Mouse (Mus musculus): ENCODE data around the gene Cdk4. TPM values are rescaled to one million over a fixed set of nuclear protein-coding genes. Genes with fewer than 3 reads are reported as not detected.
"Not testable (repeated sequence)": the region's sequence is repeated elsewhere in the genome, so short reads cannot be mapped to it uniquely, and the experiment has no call there.

The Cdk4 gene
- polyA plus RNA-seq, 1 experiment from 2014 or later, result 1,113 TPM

GRCm38 (mm10) chr10:127061085-127061484 lies 2.2 kb upstream of the Cdk4 start:
- DNase-seq (ENCODE audit: low spot score) (no peak), ATAC-seq (replicated peaks; ENCODE audit: low FRiP score, low read depth) (no peak)
- Histone ChIP-seq H3K9ac (ENCODE audit: low read depth, low read length) (no peak overlapping the region), H3K4me3 (replicated peaks; ENCODE audit: low read depth, low read length) (no peak overlapping the region), H3K9me3 (replicated peaks; ENCODE audit: low read length) (no peaks in the 10 kb centered on the region), H3K27ac (no peak overlapping the region), H3K4me1 (replicated peaks; ENCODE audit: insufficient read depth, low read length) (peaks cover 7% of the 10 kb centered on the region), H3K36me3 (ENCODE audit: insufficient read depth, low read length) (peaks cover 25% of the 10 kb centered on the region), H3K4me2 (ENCODE audit: low read length) (no peak overlapping the region), H3K27me3 (ENCODE audit: insufficient read depth, low read length) (no peaks in the 10 kb centered on the region)
- WGBS, result 46% methylated on average over 5 of the region's 5 CpGs
- TF ChIP-seq CTCF (IDR thresholded peaks at IDR 0.05; ENCODE audit: low read depth), result no peak

GRCm38 (mm10) chr10:127061513-127061912 lies 1.8 kb upstream of the Cdk4 start:
- Histone ChIP-seq H3K9me3 (replicated peaks; ENCODE audit: low read length) (no peaks in the 10 kb centered on the region), H3K4me2 (ENCODE audit: low read length) (no peak overlapping the region), H3K9ac (ENCODE audit: low read depth, low read length) (no peak overlapping the region), H3K4me1 (replicated peaks; ENCODE audit: insufficient read depth, low read length) (peaks cover 7% of the 10 kb centered on the region), H3K27me3 (ENCODE audit: insufficient read depth, low read length) (no peaks in the 10 kb centered on the region), H3K4me3 (replicated peaks; ENCODE audit: low read depth, low read length) (no peak overlapping the region), H3K27ac (no peak overlapping the region), H3K36me3 (ENCODE audit: insufficient read depth, low read length) (peaks cover 24% of the 10 kb centered on the region)
- DNase-seq (ENCODE audit: low spot score), result no peak
- TF ChIP-seq CTCF (IDR thresholded peaks at IDR 0.05; ENCODE audit: low read depth), result no peak
- 77% methylated on average over 2 of the region's 2 CpGs for WGBS
- ATAC-seq (replicated peaks; ENCODE audit: low FRiP score, low read depth), result no peak

DNA sequence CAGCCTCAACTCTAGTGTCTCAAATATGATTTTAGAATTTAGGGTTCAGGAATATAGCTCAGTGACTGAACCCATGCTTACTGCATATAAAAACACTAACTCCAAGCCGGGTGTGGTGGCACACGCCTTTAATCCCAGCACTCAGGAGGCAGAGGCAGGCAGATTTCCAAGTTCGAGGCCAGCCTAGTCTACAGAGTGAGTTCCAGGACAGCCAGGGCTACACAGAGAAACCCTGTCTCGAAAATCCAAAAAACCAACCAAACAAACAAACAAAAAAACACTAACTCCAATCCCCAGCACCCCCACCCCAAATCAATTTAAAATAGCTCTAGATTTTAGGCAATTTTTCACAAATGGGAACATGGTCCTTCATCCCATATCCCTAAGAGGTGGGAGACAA lies 1.2 kb upstream of the Cdk4 start:
- H3K4me1 ChIP-seq (replicated peaks; ENCODE audit: insufficient read depth, low read length); DNase-seq (ENCODE audit: low spot score); H3K4me3 ChIP-seq (replicated peaks; ENCODE audit: low read depth, low read length); H3K4me2 ChIP-seq (ENCODE audit: low read length); H3K27me3 ChIP-seq (ENCODE audit: insufficient read depth, low read length); H3K27ac ChIP-seq; ATAC-seq (replicated peaks; ENCODE audit: low FRiP score, low read depth); H3K9ac ChIP-seq (ENCODE audit: low read depth, low read length); H3K9me3 ChIP-seq (replicated peaks; ENCODE audit: low read length): not testable (repeated sequence)
- H3K36me3 ChIP-seq (ENCODE audit: insufficient read depth, low read length), result peaks cover 28% of the 10 kb centered on the region
- 88% methylated on average over 4 of the region's 4 CpGs for WGBS

DNA sequence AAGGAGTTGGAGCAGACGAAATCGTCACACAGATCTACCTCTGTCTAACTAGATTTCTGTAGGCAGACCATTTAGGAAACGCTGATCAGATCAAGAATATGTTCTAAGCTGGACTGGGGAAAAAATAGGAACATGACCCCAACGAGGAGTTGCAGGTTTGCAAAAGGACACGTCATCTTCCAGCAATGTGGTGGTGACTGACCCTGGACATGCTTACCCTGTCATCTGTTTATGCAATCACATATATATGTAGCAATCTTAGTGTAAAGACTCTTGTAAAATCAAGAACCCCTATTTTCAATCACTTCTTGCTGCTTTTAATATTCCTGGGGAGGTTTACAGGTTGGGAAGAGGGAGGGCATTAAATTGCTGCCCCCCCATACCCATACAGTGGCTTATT lies 831 bp upstream of the Cdk4 start:
- no peak overlapping the region for H3K9ac ChIP-seq (ENCODE audit: low read depth, low read length)
- no peak overlapping the region for H3K4me3 ChIP-seq (replicated peaks; ENCODE audit: low read depth, low read length)
- H3K4me2 ChIP-seq (ENCODE audit: low read length), result no peak overlapping the region
- no peaks in the 10 kb centered on the region for H3K27me3 ChIP-seq (ENCODE audit: insufficient read depth, low read length)
- TF ChIP-seq CTCF (IDR thresholded peaks at IDR 0.05; ENCODE audit: low read depth), result no peak
- H3K27ac ChIP-seq, result no peak overlapping the region
- DNase-seq (ENCODE audit: low spot score) (no peak), ATAC-seq (replicated peaks; ENCODE audit: low FRiP score, low read depth) (no peak)
- peaks cover 27% of the 10 kb centered on the region for H3K36me3 ChIP-seq (ENCODE audit: insufficient read depth, low read length)
- no peaks in the 10 kb centered on the region for H3K9me3 ChIP-seq (replicated peaks; ENCODE audit: low read length)
- H3K4me1 ChIP-seq (replicated peaks; ENCODE audit: insufficient read depth, low read length), result peaks cover 7% of the 10 kb centered on the region
- 70% methylated on average over 5 of the region's 5 CpGs for WGBS

DNA sequence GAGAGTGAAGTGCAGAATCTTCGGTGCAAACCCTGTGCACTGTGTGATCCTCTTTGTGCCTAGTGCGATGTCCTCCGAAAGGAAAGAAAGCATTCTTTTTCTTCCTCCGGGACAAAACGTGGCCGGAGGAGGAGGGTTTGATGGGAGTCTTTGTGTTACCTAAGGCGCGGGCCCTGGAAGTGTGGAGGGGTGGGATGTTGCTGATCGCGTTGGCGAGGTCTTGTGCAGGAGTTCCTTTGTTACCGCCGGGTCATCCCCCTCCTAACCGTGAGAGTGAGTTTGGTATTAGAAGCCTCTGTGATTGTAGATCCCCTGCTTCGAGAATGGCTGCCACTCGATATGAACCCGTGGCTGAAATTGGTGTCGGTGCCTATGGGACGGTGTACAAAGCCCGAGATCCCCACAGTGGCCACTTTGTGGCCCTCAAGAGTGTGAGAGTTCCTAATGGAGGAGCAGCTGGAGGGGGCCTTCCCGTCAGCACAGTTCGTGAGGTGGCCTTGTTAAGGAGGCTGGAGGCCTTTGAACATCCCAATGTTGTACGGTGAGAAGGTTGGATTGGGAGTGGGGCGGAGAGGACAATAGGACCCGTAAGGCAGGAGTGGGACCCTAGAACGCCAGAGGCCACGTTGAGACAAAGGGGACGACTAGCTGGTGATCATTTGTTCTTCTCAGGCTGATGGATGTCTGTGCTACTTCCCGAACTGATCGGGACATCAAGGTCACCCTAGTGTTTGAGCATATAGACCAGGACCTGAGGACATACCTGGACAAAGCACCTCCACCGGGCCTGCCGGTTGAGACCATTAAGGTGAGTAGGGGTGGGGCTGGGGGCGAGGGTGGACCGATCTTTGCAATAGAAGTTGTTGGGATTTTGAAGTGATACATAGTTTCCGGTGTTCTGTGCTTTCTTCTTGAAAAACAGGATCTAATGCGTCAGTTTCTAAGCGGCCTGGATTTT lies 858 bp downstream of the Cdk4 start:
- no peak for TF ChIP-seq CTCF (IDR thresholded peaks at IDR 0.05; ENCODE audit: low read depth)
- H3K27me3 ChIP-seq (ENCODE audit: insufficient read depth, low read length), result no peaks in the 10 kb centered on the region
- peaks cover 35% of the 10 kb centered on the region for H3K36me3 ChIP-seq (ENCODE audit: insufficient read depth, low read length)
- peak overlapping the region; percentile 82 for H3K4me3 ChIP-seq (replicated peaks; ENCODE audit: low read depth, low read length)
- no peaks in the 10 kb centered on the region for H3K9me3 ChIP-seq (replicated peaks; ENCODE audit: low read length)
- H3K4me1 ChIP-seq (replicated peaks; ENCODE audit: insufficient read depth, low read length), result peaks cover 14% of the 10 kb centered on the region
- peak overlapping the region; percentile 86 for H3K27ac ChIP-seq
- ATAC-seq (replicated peaks; ENCODE audit: low FRiP score, low read depth) (no peak), DNase-seq (ENCODE audit: low spot score) (no peak)
- H3K4me2 ChIP-seq (ENCODE audit: low read length), result peak overlapping the region; percentile 88
- peak overlapping the region; percentile 92 for H3K9ac ChIP-seq (ENCODE audit: low read depth, low read length)
- WGBS, result 9% methylated on average over 37 of the region's 37 CpGs

DNA sequence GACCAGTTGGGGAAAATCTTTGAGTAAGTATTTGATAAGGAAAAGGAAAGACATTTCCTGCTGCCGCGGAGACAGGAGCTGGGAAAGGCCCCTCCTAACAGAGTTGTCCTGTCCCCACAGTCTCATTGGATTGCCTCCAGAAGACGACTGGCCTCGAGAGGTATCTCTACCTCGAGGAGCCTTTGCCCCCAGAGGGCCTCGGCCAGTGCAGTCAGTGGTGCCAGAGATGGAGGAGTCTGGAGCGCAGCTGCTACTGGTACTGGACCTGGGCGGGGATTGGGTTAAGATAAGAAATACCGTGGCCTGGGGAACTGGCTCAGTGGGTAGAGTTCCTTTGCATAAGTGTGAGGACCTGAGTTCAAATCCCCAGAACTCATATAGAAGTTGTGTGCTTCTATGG lies 2.6 kb downstream of the Cdk4 start:
- WGBS, result 84% methylated on average over 9 of the region's 9 CpGs
- no peak overlapping the region for H3K27ac ChIP-seq
- no peak for TF ChIP-seq CTCF (IDR thresholded peaks at IDR 0.05; ENCODE audit: low read depth)
- H3K4me2 ChIP-seq (ENCODE audit: low read length), result no peak overlapping the region
- H3K27me3 ChIP-seq (ENCODE audit: insufficient read depth, low read length), result no peaks in the 10 kb centered on the region
- no peak overlapping the region for H3K4me3 ChIP-seq (replicated peaks; ENCODE audit: low read depth, low read length)
- DNase-seq (ENCODE audit: low spot score) (no peak), ATAC-seq (replicated peaks; ENCODE audit: low FRiP score, low read depth) (no peak)
- H3K9ac ChIP-seq (ENCODE audit: low read depth, low read length), result no peak overlapping the region
- peaks cover 19% of the 10 kb centered on the region for H3K4me1 ChIP-seq (replicated peaks; ENCODE audit: insufficient read depth, low read length)
- no peaks in the 10 kb centered on the region for H3K9me3 ChIP-seq (replicated peaks; ENCODE audit: low read length)
- H3K36me3 ChIP-seq (ENCODE audit: insufficient read depth, low read length), result peaks cover 35% of the 10 kb centered on the region

All from kidney, postnatal 0 days (tissue).